Mouse (Mus musculus) midbrain, postnatal 0 days (tissue): Measurements from ENCODE around the gene 1700012P22Rik. TPM values are rescaled to one million over a fixed set of nuclear protein-coding genes. Genes with fewer than 3 reads are reported as not detected.

Experiments
- ATAC-seq: fragments of 200-750 bp; cut with Nextera tagmentation; 2 replicates; pipeline ENCODE4 v1.8.0; 2017; ENCODE audit warnings: moderate number of reproducible peaks, mild to moderate bottlenecking, moderate TSS enrichment, moderate library complexity; ENCODE audit not compliant: low FRiP score
- DNase-seq: peaks from one replicate; pipeline ENCODE4 v3.0.0-alpha.2; 2015; ENCODE audit warnings: low spot score
- H3K27ac ChIP-seq: fragments of 300-500 bp; sonication (generic); 2 replicates; pipeline ENCODE4 v1.5.1; 2014; ENCODE audit warnings: low read depth, mild to moderate bottlenecking, low read length, mixed read lengths
- H3K27me3 ChIP-seq: fragments of 300-500 bp; sonication (generic); 2 replicates; pipeline ENCODE4 v1.6.1; 2014; ENCODE audit warnings: low read length, control low read depth, mixed read lengths; ENCODE audit not compliant: insufficient read depth
- H3K36me3 ChIP-seq: fragments of 300-500 bp; sonication (generic); 2 replicates; pipeline ENCODE4 v1.6.1; 2014; ENCODE audit warnings: low read length, control low read depth, mixed read lengths; ENCODE audit not compliant: insufficient read depth
- H3K4me1 ChIP-seq: fragments of 300-500 bp; sonication (generic); 2 replicates; pipeline ENCODE4 v1.6.1; 2014; ENCODE audit warnings: mild to moderate bottlenecking, control low read depth, antibody characterized with exemption, low read length, mixed read lengths; ENCODE audit not compliant: insufficient read depth
- H3K4me2 ChIP-seq: fragments of 300-500 bp; sonication (generic); 2 replicates; pipeline ENCODE4 v1.6.1; 2014; ENCODE audit warnings: low read depth, mild to moderate bottlenecking, low read length, mixed read lengths; ENCODE audit not compliant: poor library complexity, severe bottlenecking
- H3K4me3 ChIP-seq: fragments of 300-500 bp; sonication (generic); 2 replicates; pipeline ENCODE4 v1.5.1; 2014; ENCODE audit warnings: low read depth, mild to moderate bottlenecking, low read length, moderate library complexity
- H3K9ac ChIP-seq: fragments of 300-500 bp; sonication (generic); replicated peaks from 2 replicates; pipeline ENCODE4 v1.6.1; 2014; ENCODE audit warnings: mild to moderate bottlenecking, low read length, moderate library complexity, mixed read lengths; ENCODE audit not compliant: poor library complexity, severe bottlenecking
- H3K9me3 ChIP-seq: fragments of 300-500 bp; sonication (generic); 2 replicates; pipeline ENCODE4 v1.6.1; 2016; ENCODE audit warnings: low read length, control low read depth
- CTCF ChIP-seq: IDR thresholded peaks from 2 replicates; pipeline ENCODE4 v1.5.1; 2016; ENCODE audit warnings: antibody characterized with exemption, mild to moderate bottlenecking
- WGBS: fragments of 180-500 bp; shearing (Covaris S2); extraction: QIAGEN DNeasy Blood & Tissue Kit; methylation state at CpG from one replicate; pipeline ENCODE4 v1.1.7; 2014; 5-methylcytosine and 5-hydroxymethylcytosine counted together
- polyA plus RNA-seq: library from polyadenylated mRNA; unstranded; fragments of >200 nt; fragmentation: Nextera tagmentation; extraction: Ambion mirVana; gene quantifications from 2 replicates; pipeline ENCODE4 v1.2.1, GENCODE M21; 2015
- total RNA-seq: library from RNA; depleted of rRNA; stranded (reverse); fragments of >200 nt; gene quantifications from 2 replicates; pipeline ENCODE4 v1.2.3, GENCODE M21; 2014; rRNA removed

Gene 1700012P22Rik
- total and polyA plus RNA-seq, 2 experiments from 2014 or later = not detected

DNA sequence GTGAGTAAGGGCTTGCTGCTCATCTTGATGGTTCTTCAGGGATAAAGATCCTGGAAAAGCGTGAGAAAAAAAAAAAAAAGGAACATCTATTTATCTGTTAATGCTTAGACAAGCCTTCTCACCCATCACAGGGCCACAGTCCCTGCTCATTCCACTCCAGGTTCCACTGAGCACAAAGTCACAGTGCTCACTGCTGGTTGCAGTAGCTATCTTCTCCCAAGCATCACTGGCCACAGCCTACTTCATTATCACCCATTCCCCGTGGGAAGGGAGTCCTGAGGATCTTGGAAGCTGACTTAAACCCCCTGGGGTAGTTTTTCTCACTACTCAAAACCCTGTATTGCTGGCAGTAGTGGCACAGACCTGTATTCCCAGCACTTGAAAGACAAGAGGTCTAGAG is 60.7 kb downstream of the 1700012P22Rik start, which contains the start of gene Pramef20:
Gene Pramef20 (minus strand): TSS at position 23 of the 400 bp plus-strand sequence.
- WGBS = 36% methylated on average over 2 of the region's 2 CpGs
- Histone ChIP-seq H3K9ac (no peak within 1 kb of the TSS), H3K36me3 (no peaks in the 10 kb centered on the region), H3K27ac (no peak within 1 kb of the TSS), H3K27me3 (no peaks in the 10 kb centered on the region), H3K4me2 (no peak within 1 kb of the TSS), H3K4me3 (no peak within 1 kb of the TSS), H3K9me3 (peaks cover 63% of the 10 kb centered on the region), H3K4me1 (no peaks in the 10 kb centered on the region)
- ATAC-seq (no peak), DNase-seq (no peak)
- TF ChIP-seq CTCF = no peak

Other genes with a start within 250 kb of the 1700012P22Rik start
- not detected in 2 replicates for gene Oog2, start 248.1 kb downstream of the 1700012P22Rik start, total RNA-seq
- not detected in 2 replicates for gene Oog2, start 248.1 kb downstream of the 1700012P22Rik start, polyA plus RNA-seq
- gene C87977, start 225.5 kb downstream of the 1700012P22Rik start, total RNA-seq = not detected in 2 replicates
- not detected in 2 replicates for gene C87977, start 225.5 kb downstream of the 1700012P22Rik start, polyA plus RNA-seq
- gene Pramel5, start 158.3 kb downstream of the 1700012P22Rik start, total RNA-seq = not detected in 2 replicates
- gene Pramel5, start 158.3 kb downstream of the 1700012P22Rik start, polyA plus RNA-seq = not detected in 2 replicates
- not detected in 2 replicates for gene Gm13128, start 108.5 kb downstream of the 1700012P22Rik start, total RNA-seq
- not detected in 2 replicates for gene Gm13128, start 108.5 kb downstream of the 1700012P22Rik start, polyA plus RNA-seq
- gene Gm13119, start 80.8 kb downstream of the 1700012P22Rik start, total RNA-seq = not detected in 2 replicates
- not detected in 2 replicates for gene Gm13119, start 80.8 kb downstream of the 1700012P22Rik start, polyA plus RNA-seq
- gene Pramef20, start 60.8 kb downstream of the 1700012P22Rik start, total RNA-seq = not detected in 2 replicates
- not detected in 2 replicates for gene Pramef20, start 60.8 kb downstream of the 1700012P22Rik start, polyA plus RNA-seq
- 0.22 TPM in 1 of 2 replicates, not detected in the other for gene Pramef12, start 30.3 kb downstream of the 1700012P22Rik start, total RNA-seq
- gene Pramef12, start 30.3 kb downstream of the 1700012P22Rik start, polyA plus RNA-seq = not detected in 2 replicates
- gene Gm9944, start 14.5 kb upstream of the 1700012P22Rik start, total RNA-seq = not detected in 2 replicates
- gene Gm9944, start 14.5 kb upstream of the 1700012P22Rik start, polyA plus RNA-seq = not detected in 2 replicates
- gene Aadacl3, start 25.0 kb upstream of the 1700012P22Rik start, total RNA-seq = not detected in 2 replicates
- not detected in 2 replicates for gene Aadacl3, start 25.0 kb upstream of the 1700012P22Rik start, polyA plus RNA-seq
- gene 9430007A20Rik, start 81.0 kb upstream of the 1700012P22Rik start, total RNA-seq = not detected in 2 replicates
- gene 9430007A20Rik, start 81.0 kb upstream of the 1700012P22Rik start, polyA plus RNA-seq = not detected in 2 replicates
- not detected in 2 replicates for gene Gm13124, start 126.4 kb upstream of the 1700012P22Rik start, total RNA-seq
- gene Gm13124, start 126.4 kb upstream of the 1700012P22Rik start, polyA plus RNA-seq = not detected in 2 replicates
- gene Aadacl4, start 174.9 kb upstream of the 1700012P22Rik start, total RNA-seq = not detected in 2 replicates
- gene Aadacl4, start 174.9 kb upstream of the 1700012P22Rik start, polyA plus RNA-seq = not detected in 2 replicates
- gene Gm436, start 247.6 kb upstream of the 1700012P22Rik start, total RNA-seq = not detected in 2 replicates
- not detected in 2 replicates for gene Gm436, start 247.6 kb upstream of the 1700012P22Rik start, polyA plus RNA-seq